ENCODE assay signal across 9 mouse cellular contexts in genomic region chr17:26918343-26918742, GRCm38 (mm10). TPM values are rescaled to one million over a fixed set of nuclear protein-coding genes. Genes with fewer than 3 reads are reported as not detected.
DNase-seq lines count a peak whose midpoint lies in the region; ATAC-seq lines count a peak whose summit lies in the region.
"Had no signal": no experiment of that assay in that cellular context is flagged by ENCODE, and none has a peak within 500 bp of the region (broad histone marks: within the 10 kb centered on the region; RNA-seq: fewer than 3 reads in every experiment).

No protein-coding gene starts in this region.

- no peak overlapping the region for H3K9ac ChIP-seq in embryonic facial prominence, embryonic 15.5 days
- no peak overlapping the region for H3K9ac ChIP-seq in intestine, embryonic 15.5 days
- 0 out of 2 replicates have a peak overlapping the region, but pooled peaks have one; percentile 8 for H3K9ac ChIP-seq in neural tube, embryonic 13.5 days

- H3K4me3 ChIP-seq in megakaryocyte, embryonic 14.5 days (replicated peaks) = peak overlapping the region; percentile 85
- peak overlapping the region; percentile 76; the same call in 1 of the 2 replicates for H3K4me3 ChIP-seq in embryonic facial prominence, embryonic 15.5 days (replicated peaks)
- peak overlapping the region; percentile 77; the same call in 1 of the 2 replicates for H3K4me3 ChIP-seq in intestine, embryonic 15.5 days (replicated peaks)
- 0 out of 2 replicates have a peak overlapping the region, but pooled peaks have one; percentile 10 for H3K4me3 ChIP-seq in neural tube, embryonic 13.5 days

- H3K27me3 ChIP-seq in megakaryocyte, embryonic 14.5 days (replicated peaks) = no peaks in the 10 kb centered on the region
- no peaks in the 10 kb centered on the region for H3K27me3 ChIP-seq in embryonic facial prominence, embryonic 15.5 days
- H3K27me3 ChIP-seq in intestine, embryonic 15.5 days (replicated peaks) = no peaks in the 10 kb centered on the region
- 0 out of 2 replicates have a peak, but pooled peaks cover 5% of the 10 kb centered on the region for H3K27me3 ChIP-seq in neural tube, embryonic 13.5 days

- H3K4me1 ChIP-seq in megakaryocyte, embryonic 14.5 days = peaks cover 28% of the 10 kb centered on the region
- peaks cover 12% of the 10 kb centered on the region; the same call in 1 of the 2 replicates for H3K4me1 ChIP-seq in embryonic facial prominence, embryonic 15.5 days
- H3K4me1 ChIP-seq in intestine, embryonic 15.5 days (replicated peaks) = peaks cover 3% of the 10 kb centered on the region
- H3K4me1 ChIP-seq in neural tube, embryonic 13.5 days (replicated peaks) = peaks cover 10% of the 10 kb centered on the region

- no peak for ATAC-seq in megakaryocyte, adult 5-6 weeks (ENCODE audit: poor library complexity, severe bottlenecking)
- no peak for ATAC-seq in embryonic facial prominence, embryonic 15.5 days (ENCODE audit: insufficient number of reproducible peaks, low FRiP score, low TSS enrichment, low read depth)
- ATAC-seq in intestine, embryonic 15.5 days = no peak
- no peak for ATAC-seq in neural tube, embryonic 13.5 days (ENCODE audit: low read depth)
- ATAC-seq in frontal cortex, adult (ENCODE audit: low TSS enrichment) = no peak
- no peak for ATAC-seq in CD4-positive, CD25-positive, alpha-beta regulatory T cell, adult 4 months

- H3K36me3 ChIP-seq in megakaryocyte, embryonic 14.5 days (replicated peaks; ENCODE audit: low read length) = peaks cover 19% of the 10 kb centered on the region
- H3K36me3 ChIP-seq in embryonic facial prominence, embryonic 15.5 days = peaks cover 6% of the 10 kb centered on the region; the same call in 1 of the 2 replicates
- 0 out of 2 replicates have a peak, but pooled peaks cover 3% of the 10 kb centered on the region for H3K36me3 ChIP-seq in intestine, embryonic 15.5 days
- peaks cover 4% of the 10 kb centered on the region; the same call in 1 of the 2 replicates for H3K36me3 ChIP-seq in neural tube, embryonic 13.5 days

- H3K27ac ChIP-seq in embryonic facial prominence, embryonic 15.5 days (replicated peaks) = no peak overlapping the region
- no peak overlapping the region for H3K27ac ChIP-seq in intestine, embryonic 15.5 days
- no peak overlapping the region for H3K27ac ChIP-seq in neural tube, embryonic 13.5 days (replicated peaks)

- no peak for DNase-seq in ovary, postnatal 36 days (ENCODE audit: low spot score)
- DNase-seq: lung, adult 18-20 months had no signal

- WGBS in embryonic facial prominence, embryonic 15.5 days = 76% methylated on average over 2 of the region's 2 CpGs
- 63% methylated on average over 2 of the region's 2 CpGs for WGBS in intestine, embryonic 15.5 days
- 74% methylated on average over 2 of the region's 2 CpGs for WGBS in neural tube, embryonic 13.5 days

- H3K4me2 ChIP-seq in embryonic facial prominence, embryonic 15.5 days (replicated peaks) = peak overlapping the region; percentile 76
- H3K4me2 ChIP-seq in intestine, embryonic 15.5 days (replicated peaks) = peak overlapping the region; percentile 62
- peak overlapping the region; percentile 79 for H3K4me2 ChIP-seq in neural tube, embryonic 13.5 days

- H3K9me3 ChIP-seq in megakaryocyte, embryonic 14.5 days = no peaks in the 10 kb centered on the region; the same call in 1 of the 2 replicates
- no peaks in the 10 kb centered on the region for H3K9me3 ChIP-seq in embryonic facial prominence, embryonic 15.5 days (replicated peaks)
- no peaks in the 10 kb centered on the region for H3K9me3 ChIP-seq in intestine, embryonic 15.5 days
- no peaks in the 10 kb centered on the region for H3K9me3 ChIP-seq in neural tube, embryonic 13.5 days

RNA-seq across cellular contexts. Expression of gene Kifc5b, which starts 1.5 kb away (rescaled TPM):
- 8.0 and 12.1 TPM in 2 replicates for polyA plus RNA-seq in megakaryocyte, embryonic 14.5 days (2012; ENCODE audit: insufficient read depth, low replicate concordance)
- total RNA-seq in megakaryocyte, adult 5-6 weeks (2015) = 4.1 and 4.5 TPM in 2 replicates
- total RNA-seq in megakaryocyte, adult 5-6 weeks (2017) = 10.8 and 13.8 TPM in 2 replicates
- polyA plus RNA-seq in embryonic facial prominence, embryonic 15.5 days (2015; fragmentation: Nextera tagmentation; extraction: Ambion mirVana) = 6.5 and 7.4 TPM in 2 replicates
- 5.1 and 6.5 TPM in 2 replicates for polyA plus RNA-seq in intestine, embryonic 15.5 days (2015; fragmentation: Nextera tagmentation; extraction: Ambion mirVana)
- 2.5 and 3.2 TPM in 2 replicates for polyA plus RNA-seq in neural tube, embryonic 13.5 days (2015; fragmentation: Nextera tagmentation; extraction: Ambion mirVana)
- polyA plus RNA-seq in CD4-positive, CD25-positive, alpha-beta regulatory T cell, adult 4 months (2017; shearing (Covaris generic)) = 1 to 10 TPM; 1.4 to 3.3 TPM

RNA-seq across cellular contexts. Expression of gene Phf1, which starts 14.5 kb away (rescaled TPM):
- polyA plus RNA-seq in megakaryocyte, embryonic 14.5 days (2012; ENCODE audit: insufficient read depth, low replicate concordance) = 31.7 and 44.3 TPM in 2 replicates
- total RNA-seq in megakaryocyte, adult 5-6 weeks (2015) = 11.6 and 11.7 TPM in 2 replicates
- total RNA-seq in megakaryocyte, adult 5-6 weeks (2017) = 10.6 and 15.5 TPM in 2 replicates
- 13.6 and 17.4 TPM in 2 replicates for polyA plus RNA-seq in embryonic facial prominence, embryonic 15.5 days (2015; fragmentation: Nextera tagmentation; extraction: Ambion mirVana)
- 6.6 and 6.9 TPM in 2 replicates for polyA plus RNA-seq in intestine, embryonic 15.5 days (2015; fragmentation: Nextera tagmentation; extraction: Ambion mirVana)
- polyA plus RNA-seq in neural tube, embryonic 13.5 days (2015; fragmentation: Nextera tagmentation; extraction: Ambion mirVana) = 17.3 and 19.1 TPM in 2 replicates
- 10 to 100 TPM; 11.1 to 12.1 TPM for polyA plus RNA-seq in CD4-positive, CD25-positive, alpha-beta regulatory T cell, adult 4 months (2017; shearing (Covaris generic))

RNA-seq across cellular contexts. Expression of gene Cuta, which starts 21.0 kb away (rescaled TPM):
- polyA plus RNA-seq in megakaryocyte, embryonic 14.5 days (2012; ENCODE audit: insufficient read depth, low replicate concordance) = 396 and 1,059 TPM in 2 replicates
- 138 and 155 TPM in 2 replicates for total RNA-seq in megakaryocyte, adult 5-6 weeks (2015)
- 56.9 and 73.0 TPM in 2 replicates for total RNA-seq in megakaryocyte, adult 5-6 weeks (2017)
- 172 and 180 TPM in 2 replicates for polyA plus RNA-seq in embryonic facial prominence, embryonic 15.5 days (2015; fragmentation: Nextera tagmentation; extraction: Ambion mirVana)
- polyA plus RNA-seq in intestine, embryonic 15.5 days (2015; fragmentation: Nextera tagmentation; extraction: Ambion mirVana) = 246 and 261 TPM in 2 replicates
- 141 and 147 TPM in 2 replicates for polyA plus RNA-seq in neural tube, embryonic 13.5 days (2015; fragmentation: Nextera tagmentation; extraction: Ambion mirVana)
- polyA plus RNA-seq in CD4-positive, CD25-positive, alpha-beta regulatory T cell, adult 4 months (2017; shearing (Covaris generic)) = 100 to 1,000 TPM; 153 to 166 TPM

RNA-seq across cellular contexts. Expression of gene Syngap1, which starts 22.7 kb away (rescaled TPM):
- 3.0 and 4.4 TPM in 2 replicates for polyA plus RNA-seq in megakaryocyte, embryonic 14.5 days (2012; ENCODE audit: insufficient read depth, low replicate concordance)
- total RNA-seq in megakaryocyte, adult 5-6 weeks (2015) = 1.6 and 3.9 TPM in 2 replicates
- 0.33 and 0.89 TPM in 2 replicates for total RNA-seq in megakaryocyte, adult 5-6 weeks (2017)
- 2.2 and 3.2 TPM in 2 replicates for polyA plus RNA-seq in embryonic facial prominence, embryonic 15.5 days (2015; fragmentation: Nextera tagmentation; extraction: Ambion mirVana)
- 1.2 and 1.6 TPM in 2 replicates for polyA plus RNA-seq in intestine, embryonic 15.5 days (2015; fragmentation: Nextera tagmentation; extraction: Ambion mirVana)
- 4.1 and 4.9 TPM in 2 replicates for polyA plus RNA-seq in neural tube, embryonic 13.5 days (2015; fragmentation: Nextera tagmentation; extraction: Ambion mirVana)
- not detected for polyA plus RNA-seq in CD4-positive, CD25-positive, alpha-beta regulatory T cell, adult 4 months (2017; shearing (Covaris generic))

RNA-seq across cellular contexts. Expression of gene Zbtb9, which starts 54.6 kb away (rescaled TPM):
- polyA plus RNA-seq in megakaryocyte, embryonic 14.5 days (2012; ENCODE audit: insufficient read depth, low replicate concordance) = 2.3 and 4.1 TPM in 2 replicates
- total RNA-seq in megakaryocyte, adult 5-6 weeks (2015) = 4.5 and 4.7 TPM in 2 replicates
- 13.3 and 14.4 TPM in 2 replicates for total RNA-seq in megakaryocyte, adult 5-6 weeks (2017)
- polyA plus RNA-seq in embryonic facial prominence, embryonic 15.5 days (2015; fragmentation: Nextera tagmentation; extraction: Ambion mirVana) = 13.8 and 15.6 TPM in 2 replicates
- polyA plus RNA-seq in intestine, embryonic 15.5 days (2015; fragmentation: Nextera tagmentation; extraction: Ambion mirVana) = 14.0 and 14.2 TPM in 2 replicates
- 17.8 and 19.8 TPM in 2 replicates for polyA plus RNA-seq in neural tube, embryonic 13.5 days (2015; fragmentation: Nextera tagmentation; extraction: Ambion mirVana)
- 10 to 100 TPM; 11.5 to 15.6 TPM for polyA plus RNA-seq in CD4-positive, CD25-positive, alpha-beta regulatory T cell, adult 4 months (2017; shearing (Covaris generic))

Comparison
In these comparisons a context has a peak if more than half of its experiments do, and no peak if none do; other contexts are left out.
1. H3K4me3 ChIP-seq: peak in every context shown above with its lines; median percentile 85 in megakaryocyte, embryonic 14.5 days; 77 in intestine, embryonic 15.5 days; 76 in embryonic facial prominence, embryonic 15.5 days; 10 in neural tube, embryonic 13.5 days.